Mouse (Mus musculus) stomach, postnatal 0 days (tissue): Measurements from ENCODE around the gene Krt84. TPM values are rescaled to one million over a fixed set of nuclear protein-coding genes. Genes with fewer than 3 reads are reported as not detected.
A peak's percentile ranks its signal among the peaks of the same experiment; 100 is the strongest.

Source experiments
- ATAC-seq: fragments of 200-750 bp; cut with Nextera tagmentation; 2 replicates; pipeline ENCODE4 v1.8.0; 2017; ENCODE audit not compliant: low FRiP score, low TSS enrichment
- DNase-seq: peaks from one replicate; pipeline ENCODE4 v3.0.0-alpha.2; 2016; ENCODE audit warnings: low spot score
- H3K27ac ChIP-seq: fragments of 300-500 bp; sonication (generic); replicated peaks from 2 replicates; pipeline ENCODE4 v1.5.1; 2014; ENCODE audit warnings: mild to moderate bottlenecking, control low read depth
- H3K27me3 ChIP-seq: fragments of 300-500 bp; sonication (generic); 2 replicates; pipeline ENCODE4 v1.6.1; 2014; ENCODE audit warnings: low read length; ENCODE audit not compliant: control insufficient read depth, insufficient read depth
- H3K36me3 ChIP-seq: fragments of 300-500 bp; sonication (generic); 2 replicates; pipeline ENCODE4 v1.6.1; 2014; ENCODE audit warnings: low read length, mixed read lengths; ENCODE audit not compliant: control insufficient read depth, insufficient read depth
- H3K4me1 ChIP-seq: fragments of 300-500 bp; sonication (generic); replicated peaks from 2 replicates; pipeline ENCODE4 v1.6.1; 2014; ENCODE audit warnings: antibody characterized with exemption; ENCODE audit not compliant: control insufficient read depth, insufficient read depth
- H3K4me2 ChIP-seq: fragments of 300-500 bp; sonication (generic); replicated peaks from 2 replicates; pipeline ENCODE4 v1.6.1; 2014; ENCODE audit warnings: low read depth, mild to moderate bottlenecking, control low read depth, moderate library complexity
- H3K4me3 ChIP-seq: fragments of 300-500 bp; sonication (generic); 2 replicates; pipeline ENCODE4 v1.5.1; 2014; ENCODE audit warnings: low read depth, low read length, control low read depth
- H3K9ac ChIP-seq: fragments of 300-500 bp; sonication (generic); 2 replicates; pipeline ENCODE4 v1.6.1; 2014; ENCODE audit warnings: mild to moderate bottlenecking, low read length, control low read depth, mixed read lengths
- H3K9me3 ChIP-seq: fragments of 300-500 bp; sonication (generic); 2 replicates; pipeline ENCODE4 v1.6.1; 2016; ENCODE audit warnings: low read length; ENCODE audit not compliant: control insufficient read depth
- CTCF ChIP-seq: IDR thresholded peaks from 2 replicates; pipeline ENCODE4 v1.5.1; 2016; ENCODE audit warnings: antibody characterized with exemption, low read depth, mild to moderate bottlenecking, moderate library complexity
- EP300 ChIP-seq: optimal IDR thresholded peaks from 2 replicates; pipeline ENCODE3; 2016; ENCODE audit warnings: antibody characterized with exemption
- WGBS: fragments of 180-500 bp; shearing (Covaris S2); extraction: QIAGEN DNeasy Blood & Tissue Kit; methylation state at CpG from one replicate; pipeline ENCODE4 v1.1.7; 2014; 5-methylcytosine and 5-hydroxymethylcytosine counted together
- polyA plus RNA-seq: library from polyadenylated mRNA; unstranded; fragments of >200 nt; fragmentation: Nextera tagmentation; extraction: Ambion mirVana; gene quantifications from 2 replicates; pipeline ENCODE4 v1.2.1, GENCODE M21; 2015

Gene Krt84
- polyA plus RNA-seq, 1 experiment from 2014 or later, result 0.10 TPM

DNA sequence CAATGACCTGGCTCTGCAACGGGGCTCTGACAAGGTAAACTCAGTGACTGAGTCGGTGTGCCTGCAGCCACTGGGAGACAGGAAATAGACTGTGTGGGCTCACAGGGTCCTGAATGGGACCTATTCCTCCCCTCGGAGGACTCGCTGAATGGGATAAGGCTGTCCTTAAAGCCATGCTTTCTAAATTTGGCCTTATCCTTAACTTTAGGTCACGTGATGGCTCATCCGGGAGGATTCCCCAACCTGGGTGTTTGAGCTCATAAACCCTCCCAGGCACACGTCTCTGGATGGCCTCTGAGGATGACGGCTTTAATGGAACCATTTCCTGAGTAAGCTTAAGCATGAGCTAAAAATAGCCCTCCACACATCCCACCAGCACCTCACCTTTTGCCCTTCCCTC is 39.9 kb downstream of the Krt84 start:
- TF ChIP-seq CTCF (no peak), EP300 (no peak)
- 40% methylated on average over 8 of the region's 8 CpGs for WGBS
- H3K4me1 ChIP-seq, result no peaks in the 10 kb centered on the region
- H3K9me3 ChIP-seq, result no peaks in the 10 kb centered on the region
- H3K4me2 ChIP-seq, result no peak overlapping the region
- H3K27ac ChIP-seq, result no peak overlapping the region
- H3K9ac ChIP-seq, result no peak overlapping the region
- 0 out of 2 replicates have a peak, but pooled peaks have one; percentile 19 for ATAC-seq
- no peak overlapping the region for H3K4me3 ChIP-seq
- no peaks in the 10 kb centered on the region for H3K27me3 ChIP-seq
- H3K36me3 ChIP-seq, result no peaks in the 10 kb centered on the region
- DNase-seq, result no peak

DNA sequence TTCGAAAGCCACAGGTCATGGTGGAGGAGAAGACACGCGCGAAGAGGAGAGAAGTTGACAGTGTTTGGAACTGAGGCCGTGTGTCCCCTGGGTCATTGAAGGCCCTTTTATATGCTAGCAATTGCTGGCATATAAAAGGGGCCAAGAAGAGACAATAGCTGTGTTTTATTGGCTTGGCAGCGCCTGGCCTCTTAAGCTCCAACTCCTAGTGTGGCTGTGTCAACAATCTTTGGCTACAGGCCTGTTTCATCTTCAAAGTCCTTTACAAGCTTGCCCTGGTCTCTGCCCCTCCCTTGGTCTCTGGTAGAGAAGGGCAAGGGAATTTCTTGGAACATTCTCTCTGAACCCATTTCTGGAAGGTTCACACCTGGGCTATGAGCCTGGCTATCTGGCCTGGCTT is 41.2 kb downstream of the Krt84 start, which contains the start of gene Krt83:
TSS of gene Krt83 (minus strand) at position 82 of the 400 bp plus-strand sequence.
- no peaks in the 10 kb centered on the region for H3K36me3 ChIP-seq
- H3K4me3 ChIP-seq, result no peak within 1 kb of the TSS
- no peaks in the 10 kb centered on the region for H3K27me3 ChIP-seq
- H3K9ac ChIP-seq, result no peak within 1 kb of the TSS
- H3K4me1 ChIP-seq, result no peaks in the 10 kb centered on the region
- ATAC-seq, result no peak
- 75% methylated on average over 6 of the region's 6 CpGs for WGBS
- H3K4me2 ChIP-seq, result no peak within 1 kb of the TSS
- H3K27ac ChIP-seq, result no peak within 1 kb of the TSS
- H3K9me3 ChIP-seq, result no peaks in the 10 kb centered on the region
- DNase-seq, result no peak
- no peak for TF ChIP-seq EP300
- TF ChIP-seq CTCF, result no peak

DNA sequence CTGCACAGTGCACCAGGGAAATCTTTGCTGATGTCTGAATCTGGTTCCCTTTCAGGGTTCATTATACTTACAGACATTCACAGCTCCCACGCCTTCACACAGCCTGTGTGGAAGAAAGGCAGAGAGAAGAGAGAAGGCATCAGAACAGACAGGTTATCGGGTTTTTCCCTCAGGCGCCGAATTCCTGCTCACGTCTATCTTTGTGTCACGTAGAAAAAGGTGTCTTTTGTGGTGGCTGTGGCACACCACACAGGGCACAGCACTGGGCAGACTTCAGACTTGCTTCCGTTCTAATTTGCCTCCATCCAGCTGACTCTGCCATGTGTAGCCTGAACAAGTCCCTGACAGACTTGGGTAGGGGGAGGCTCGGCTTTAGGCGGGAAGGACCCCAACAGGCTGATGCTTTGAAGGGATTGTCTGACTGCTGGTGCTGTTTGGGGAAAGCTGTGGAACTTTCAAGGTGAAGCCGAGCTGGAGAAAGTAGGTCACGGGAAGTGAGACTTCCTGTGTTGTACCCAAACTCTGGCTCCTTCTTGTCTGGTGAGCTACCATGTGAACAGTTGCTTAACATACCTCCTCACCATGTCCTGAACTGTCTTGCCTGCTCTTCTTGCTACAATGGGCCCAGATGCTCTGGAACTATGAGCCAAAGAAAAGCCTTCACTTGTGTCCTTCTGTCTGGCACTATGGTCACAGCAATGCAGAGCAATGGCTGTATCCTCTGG is 46.5 kb downstream of the Krt84 start:
- TF ChIP-seq CTCF, result no peak
- no peak for TF ChIP-seq EP300
- Histone ChIP-seq H3K27me3 (no peaks in the 10 kb centered on the region), H3K36me3 (no peaks in the 10 kb centered on the region), H3K9ac (no peak overlapping the region), H3K9me3 (no peaks in the 10 kb centered on the region), H3K4me3 (no peak overlapping the region), H3K4me1 (no peaks in the 10 kb centered on the region), H3K4me2 (no peak overlapping the region), H3K27ac (no peak overlapping the region)
- WGBS, result 66% methylated on average over 11 of the region's 11 CpGs
- ATAC-seq (no peak), DNase-seq (no peak)

DNA sequence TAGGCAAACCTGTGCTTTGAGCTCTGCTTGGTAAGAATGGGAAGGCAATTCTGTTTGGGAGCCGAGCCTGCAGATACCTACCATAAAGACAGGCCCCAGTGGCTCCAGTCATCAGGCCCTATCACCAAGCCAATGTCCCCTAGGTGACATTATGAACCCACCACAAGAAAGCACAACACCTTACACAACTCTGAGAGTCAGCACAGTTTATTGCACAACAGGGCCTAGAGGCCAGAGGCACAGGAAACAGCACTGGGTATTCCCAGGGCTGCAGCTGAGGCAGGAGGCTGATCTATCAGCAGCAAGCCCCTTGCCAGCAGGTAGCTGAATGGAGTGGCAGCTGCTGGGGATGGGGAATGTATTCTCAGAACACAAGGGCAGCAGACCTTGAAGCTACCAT is 47.7 kb downstream of the Krt84 start:
- H3K9ac ChIP-seq, result no peak overlapping the region
- no peak overlapping the region for H3K4me2 ChIP-seq
- no peaks in the 10 kb centered on the region for H3K9me3 ChIP-seq
- H3K27ac ChIP-seq, result no peak overlapping the region
- no peak for DNase-seq
- no peaks in the 10 kb centered on the region for H3K36me3 ChIP-seq
- 67% methylated on average over 1 of the region's 1 CpGs for WGBS
- no peak for TF ChIP-seq EP300
- TF ChIP-seq CTCF, result no peak
- no peaks in the 10 kb centered on the region for H3K27me3 ChIP-seq
- H3K4me1 ChIP-seq, result no peaks in the 10 kb centered on the region
- no peak overlapping the region for H3K4me3 ChIP-seq
- ATAC-seq, result no peak

- WGBS, result 70% methylated on average over 1 of the region's 1 CpGs
- no peak overlapping the region for H3K4me2 ChIP-seq
- no peak for TF ChIP-seq CTCF
- H3K9ac ChIP-seq, result no peak overlapping the region
- peaks cover 3% of the 10 kb centered on the region; the same call in 1 of the 2 replicates for H3K4me1 ChIP-seq
- no peak overlapping the region for H3K27ac ChIP-seq
- ATAC-seq, result no peak
- H3K9me3 ChIP-seq, result no peaks in the 10 kb centered on the region
- H3K36me3 ChIP-seq, result no peaks in the 10 kb centered on the region
- no peak overlapping the region for H3K4me3 ChIP-seq
- H3K27me3 ChIP-seq, result no peaks in the 10 kb centered on the region
- no peak for DNase-seq
Measured at GRCm38 (mm10) chr15:101483646-101484045, 49.0 kb downstream of the Krt84 start.

- ATAC-seq (no peak), DNase-seq (no peak)
- Histone ChIP-seq H3K27ac (no peak overlapping the region), H3K27me3 (no peaks in the 10 kb centered on the region), H3K9me3 (no peaks in the 10 kb centered on the region), H3K4me1 (peaks cover 3% of the 10 kb centered on the region; the same call in 1 of the 2 replicates), H3K4me2 (no peak overlapping the region), H3K4me3 (no peak overlapping the region), H3K9ac (no peak overlapping the region), H3K36me3 (no peaks in the 10 kb centered on the region)
- WGBS, result 26% methylated on average over 4 of the region's 4 CpGs
- TF ChIP-seq EP300 (no peak), CTCF (no peak)
Measured at GRCm38 (mm10) chr15:101482056-101482455, 50.6 kb downstream of the Krt84 start.
